Mouse (Mus musculus): Measurements from ENCODE around the gene Prl7d1. TPM values are rescaled to one million over a fixed set of nuclear protein-coding genes. Genes with fewer than 3 reads are reported as not detected.
"Not testable (repeated sequence)": the region's sequence is repeated elsewhere in the genome, so short reads cannot be mapped to it uniquely, and the experiment has no call there.

Gene Prl7d1
- not detected in 2 replicates for polyA plus RNA-seq (2014; fragmentation: Nextera tagmentation; extraction: Ambion mirVana)

DNA sequence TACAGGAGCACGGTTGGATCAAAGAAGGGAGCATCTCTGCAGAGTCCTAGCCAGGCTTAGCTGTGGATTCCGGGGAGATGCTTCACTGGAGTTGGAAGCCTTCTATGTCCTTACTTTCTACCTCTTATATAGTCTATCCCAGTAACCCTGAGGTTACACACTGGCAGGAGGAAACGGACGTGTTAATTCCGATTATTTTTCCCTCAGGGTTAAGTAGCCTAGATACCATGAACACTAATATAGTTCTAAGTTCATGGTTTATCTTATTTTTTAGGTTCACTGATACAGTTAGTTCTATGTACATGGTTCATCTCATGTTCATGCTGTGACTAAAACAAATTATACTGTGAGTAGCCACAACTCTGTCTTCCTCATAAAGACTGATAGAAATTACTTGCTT, at the start of gene Prl7d1:
Prl7d1 (minus strand) TSS at position 101 of the 400 bp plus-strand sequence.
- 69% methylated on average over 5 of the region's 5 CpGs for WGBS
- no peaks in the 10 kb centered on the region for H3K4me1 ChIP-seq (ENCODE audit: control insufficient read depth, insufficient read depth, low read length)
- H3K9me3 ChIP-seq (ENCODE audit: control insufficient read depth, low read depth, low read length) = no peaks in the 10 kb centered on the region
- H3K27me3 ChIP-seq (ENCODE audit: control insufficient read depth, insufficient read depth, low read length) = no peaks in the 10 kb centered on the region
- H3K4me3 ChIP-seq (ENCODE audit: low read depth, low read length) = no peak within 1 kb of the TSS
- no peak for ATAC-seq (ENCODE audit: insufficient number of reproducible peaks, insufficient read depth, low FRiP score, low read depth)
- H3K9ac ChIP-seq (replicated peaks; ENCODE audit: low read depth, low read length) = no peak within 1 kb of the TSS
- H3K27ac ChIP-seq (ENCODE audit: low read length) = no peak within 1 kb of the TSS
- H3K36me3 ChIP-seq (ENCODE audit: control insufficient read depth, insufficient read depth, low read length) = no peaks in the 10 kb centered on the region
- no peak within 1 kb of the TSS for H3K4me2 ChIP-seq (replicated peaks; ENCODE audit: low read depth, low read length)

DNA sequence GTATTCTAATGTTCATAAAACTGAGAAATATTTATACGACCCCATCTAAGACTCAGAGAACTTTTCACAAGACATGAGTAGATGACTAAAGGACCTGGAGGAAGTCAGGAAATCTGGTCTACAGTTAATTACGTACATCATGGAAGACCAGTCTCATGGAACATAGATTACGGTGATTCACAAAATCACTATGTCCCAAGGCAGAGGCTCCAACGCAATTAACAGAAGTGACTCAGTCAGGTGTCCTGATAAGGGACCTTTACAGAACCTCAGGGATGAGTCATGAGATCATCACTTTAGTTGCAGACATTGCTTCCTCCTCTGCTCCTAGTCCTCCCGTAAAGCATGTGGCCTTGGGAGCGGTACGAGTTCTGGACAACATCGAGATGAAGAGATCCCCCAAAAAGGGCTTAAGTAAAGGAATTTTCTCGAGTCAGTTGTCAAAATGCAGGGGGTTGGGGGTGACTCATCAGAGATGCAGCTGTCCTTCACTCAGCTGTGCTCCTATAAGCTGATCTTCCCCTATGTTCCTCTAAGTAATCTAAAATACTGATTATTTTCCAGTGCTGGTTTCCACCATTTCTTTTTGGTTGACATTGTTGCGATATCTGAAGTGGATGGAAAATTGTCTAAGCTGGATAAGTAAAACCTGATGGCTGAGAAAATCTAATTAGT, 18.1 kb upstream of the Prl7d1 start:
- Histone ChIP-seq H3K36me3 (ENCODE audit: control insufficient read depth, insufficient read depth, low read length) (no peaks in the 10 kb centered on the region), H3K9ac (replicated peaks; ENCODE audit: low read depth, low read length) (no peak overlapping the region), H3K27ac (ENCODE audit: low read length) (no peak overlapping the region), H3K27me3 (ENCODE audit: control insufficient read depth, insufficient read depth, low read length) (no peaks in the 10 kb centered on the region), H3K9me3 (ENCODE audit: control insufficient read depth, low read depth, low read length) (no peaks in the 10 kb centered on the region), H3K4me3 (ENCODE audit: low read depth, low read length) (no peak overlapping the region), H3K4me2 (replicated peaks; ENCODE audit: low read depth, low read length) (no peak overlapping the region), H3K4me1 (ENCODE audit: control insufficient read depth, insufficient read depth, low read length) (no peaks in the 10 kb centered on the region)
- no peak for ATAC-seq (ENCODE audit: insufficient number of reproducible peaks, insufficient read depth, low FRiP score, low read depth)
- 90% methylated on average over 10 of the region's 10 CpGs for WGBS

- not testable (repeated sequence) for ATAC-seq (ENCODE audit: insufficient number of reproducible peaks, insufficient read depth, low FRiP score, low read depth); H3K4me1 ChIP-seq (ENCODE audit: control insufficient read depth, insufficient read depth, low read length); H3K36me3 ChIP-seq (ENCODE audit: control insufficient read depth, insufficient read depth, low read length); H3K27me3 ChIP-seq (ENCODE audit: control insufficient read depth, insufficient read depth, low read length); H3K9me3 ChIP-seq (ENCODE audit: control insufficient read depth, low read depth, low read length); H3K4me3 ChIP-seq (ENCODE audit: low read depth, low read length); H3K9ac ChIP-seq (replicated peaks; ENCODE audit: low read depth, low read length); H3K27ac ChIP-seq (ENCODE audit: low read length); H3K4me2 ChIP-seq (replicated peaks; ENCODE audit: low read depth, low read length)
- WGBS = 77% methylated on average over 5 of the region's 5 CpGs
Measured at GRCm38 (mm10) chr13:27730286-27730959, 13.9 kb upstream of the Prl7d1 start.

- not testable (repeated sequence) for H3K4me2 ChIP-seq (replicated peaks; ENCODE audit: low read depth, low read length); H3K4me1 ChIP-seq (ENCODE audit: control insufficient read depth, insufficient read depth, low read length); H3K9ac ChIP-seq (replicated peaks; ENCODE audit: low read depth, low read length); H3K36me3 ChIP-seq (ENCODE audit: control insufficient read depth, insufficient read depth, low read length); H3K27ac ChIP-seq (ENCODE audit: low read length); H3K9me3 ChIP-seq (ENCODE audit: control insufficient read depth, low read depth, low read length); H3K4me3 ChIP-seq (ENCODE audit: low read depth, low read length); H3K27me3 ChIP-seq (ENCODE audit: control insufficient read depth, insufficient read depth, low read length); ATAC-seq (ENCODE audit: insufficient number of reproducible peaks, insufficient read depth, low FRiP score, low read depth)
- 87% methylated on average over 3 of the region's 3 CpGs for WGBS
Measured at GRCm38 (mm10) chr13:27725057-27725456, 8.5 kb upstream of the Prl7d1 start.

- no peaks in the 10 kb centered on the region for H3K9me3 ChIP-seq (ENCODE audit: control insufficient read depth, low read depth, low read length)
- no peak overlapping the region for H3K4me2 ChIP-seq (replicated peaks; ENCODE audit: low read depth, low read length)
- H3K36me3 ChIP-seq (ENCODE audit: control insufficient read depth, insufficient read depth, low read length) = no peaks in the 10 kb centered on the region
- no peaks in the 10 kb centered on the region for H3K4me1 ChIP-seq (ENCODE audit: control insufficient read depth, insufficient read depth, low read length)
- H3K27ac ChIP-seq (ENCODE audit: low read length) = no peak overlapping the region
- H3K4me3 ChIP-seq (ENCODE audit: low read depth, low read length) = no peak overlapping the region
- H3K9ac ChIP-seq (replicated peaks; ENCODE audit: low read depth, low read length) = no peak overlapping the region
- ATAC-seq (ENCODE audit: insufficient number of reproducible peaks, insufficient read depth, low FRiP score, low read depth) = no peak
- WGBS = 65% methylated on average over 2 of the region's 2 CpGs
- H3K27me3 ChIP-seq (ENCODE audit: control insufficient read depth, insufficient read depth, low read length) = no peaks in the 10 kb centered on the region
Measured at GRCm38 (mm10) chr13:27706521-27706920, 10.0 kb downstream of the Prl7d1 start.

- H3K9me3 ChIP-seq (ENCODE audit: control insufficient read depth, low read depth, low read length) = no peaks in the 10 kb centered on the region
- H3K4me1 ChIP-seq (ENCODE audit: control insufficient read depth, insufficient read depth, low read length) = no peaks in the 10 kb centered on the region
- no peak within 1 kb of the TSS for H3K4me2 ChIP-seq (replicated peaks; ENCODE audit: low read depth, low read length)
- H3K27me3 ChIP-seq (ENCODE audit: control insufficient read depth, insufficient read depth, low read length) = no peaks in the 10 kb centered on the region
- H3K9ac ChIP-seq (replicated peaks; ENCODE audit: low read depth, low read length) = no peak within 1 kb of the TSS
- H3K4me3 ChIP-seq (ENCODE audit: low read depth, low read length) = no peak within 1 kb of the TSS
- WGBS = 82% methylated on average over 4 of the region's 4 CpGs
- ATAC-seq (ENCODE audit: insufficient number of reproducible peaks, insufficient read depth, low FRiP score, low read depth) = no peak
- H3K36me3 ChIP-seq (ENCODE audit: control insufficient read depth, insufficient read depth, low read length) = no peaks in the 10 kb centered on the region
- H3K27ac ChIP-seq (ENCODE audit: low read length) = no peak within 1 kb of the TSS
Measured at GRCm38 (mm10) chr13:27667936-27668335, 48.6 kb downstream of the Prl7d1 start, which contains the start of gene Prl7a2. Gene Prl7a2 (minus strand): TSS chr13:27668036.

- WGBS = 81% methylated on average over 2 of the region's 2 CpGs
Measured at GRCm38 (mm10) chr13:27660747-27661146, 55.8 kb downstream of the Prl7d1 start.

More at GRCm38 (mm10) chr13:27660747-27661146, 55.8 kb downstream of the Prl7d1 start:
- Histone ChIP-seq H3K4me3 (ENCODE audit: low read depth, low read length) (no peak overlapping the region), H3K4me1 (ENCODE audit: control insufficient read depth, insufficient read depth, low read length) (no peaks in the 10 kb centered on the region), H3K4me2 (replicated peaks; ENCODE audit: low read depth, low read length) (no peak overlapping the region), H3K27me3 (ENCODE audit: control insufficient read depth, insufficient read depth, low read length) (no peaks in the 10 kb centered on the region), H3K27ac (ENCODE audit: low read length) (no peak overlapping the region), H3K9me3 (ENCODE audit: control insufficient read depth, low read depth, low read length) (no peaks in the 10 kb centered on the region), H3K36me3 (ENCODE audit: control insufficient read depth, insufficient read depth, low read length) (no peaks in the 10 kb centered on the region), H3K9ac (replicated peaks; ENCODE audit: low read depth, low read length) (no peak overlapping the region)
- no peak for ATAC-seq (ENCODE audit: insufficient number of reproducible peaks, insufficient read depth, low FRiP score, low read depth)
